Mouse (Mus musculus) brain, embryonic 18.5 days (tissue): ENCODE measurements around the gene Clcc1.

Source experiments
- DNase-seq: peaks from one replicate; pipeline ENCODE4 v3.0.0-alpha.2; 2012; ENCODE audit warnings: low read depth, low spot score

The Clcc1 gene

GRCm38 (mm10) chr3:108701256-108701655, 47.5 kb downstream of the Clcc1 start:
- no peak for DNase-seq

DNA sequence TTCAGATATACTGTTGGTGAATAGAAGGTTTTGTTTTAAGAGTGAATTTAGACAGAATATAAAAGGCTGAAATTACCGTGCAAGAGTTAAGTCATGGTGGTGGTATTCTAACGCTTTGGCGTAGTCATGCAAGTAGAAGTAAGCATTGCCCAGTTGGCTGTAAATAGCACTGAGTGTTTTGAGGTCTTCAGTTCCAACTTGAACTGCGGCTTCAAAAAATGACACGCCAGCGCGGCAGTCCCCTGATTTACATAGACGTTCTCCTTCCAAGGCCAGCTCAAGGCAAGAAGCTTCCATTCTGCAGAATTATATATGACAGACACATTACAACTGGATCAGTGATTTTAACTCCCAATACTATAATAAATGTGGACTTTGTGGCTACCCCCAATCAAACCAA, 49.1 kb downstream of the Clcc1 start:
- no peak for DNase-seq

DNA sequence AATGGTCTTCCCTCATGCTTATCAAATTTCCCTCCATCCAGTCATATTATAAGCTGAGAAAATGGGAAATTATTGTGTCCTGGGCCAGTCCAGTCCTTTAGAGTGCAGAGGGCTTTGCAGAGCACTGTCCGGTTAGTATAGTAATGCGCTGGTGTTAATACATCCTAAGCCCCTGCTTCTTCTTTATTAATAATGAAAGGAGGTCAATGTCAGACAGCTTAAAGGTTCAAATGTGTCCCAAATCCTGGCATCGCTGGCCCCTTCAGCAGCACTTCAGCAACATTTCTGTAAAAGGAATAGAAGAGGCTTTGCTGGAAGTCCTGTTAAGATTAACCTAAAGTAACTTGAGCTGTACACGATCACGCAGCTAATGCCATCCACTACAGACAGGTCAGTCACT, 57.6 kb downstream of the Clcc1 start:
- no peak for DNase-seq

DNA sequence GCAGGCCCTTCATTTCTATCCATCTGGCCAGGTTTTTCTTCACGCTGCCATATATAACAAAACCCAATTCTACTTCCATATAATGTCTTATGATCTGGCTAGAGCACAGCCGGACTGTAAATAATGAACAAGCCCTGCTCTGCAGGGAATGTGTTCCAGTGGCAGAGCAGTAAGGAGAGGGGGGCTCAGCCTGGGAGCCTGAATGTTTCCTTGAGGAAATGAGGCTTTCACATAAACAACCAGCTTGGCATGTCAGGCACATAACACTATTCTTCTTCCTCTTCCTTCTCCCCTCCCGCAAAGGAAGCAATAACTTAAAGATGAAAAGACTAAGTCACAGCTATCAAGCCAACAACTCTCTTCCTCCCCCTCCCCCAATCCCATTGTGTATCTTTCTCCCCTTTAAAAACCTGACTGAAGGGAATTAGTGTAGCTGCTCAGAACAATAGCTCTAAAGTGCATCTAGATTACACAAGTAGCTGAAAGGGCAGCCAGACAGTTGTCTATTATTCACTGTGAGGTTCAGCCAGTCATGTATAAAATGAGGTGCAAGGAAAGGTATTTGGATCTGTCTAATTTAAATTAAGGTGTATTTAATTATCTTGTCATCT, 59.5 kb downstream of the Clcc1 start:
- no peak for DNase-seq

- DNase-seq = no peak
Measured at GRCm38 (mm10) chr3:108714837-108715236, 61.1 kb downstream of the Clcc1 start.

- DNase-seq = no peak
Measured at GRCm38 (mm10) chr3:108717896-108718502, 64.3 kb downstream of the Clcc1 start.

DNA sequence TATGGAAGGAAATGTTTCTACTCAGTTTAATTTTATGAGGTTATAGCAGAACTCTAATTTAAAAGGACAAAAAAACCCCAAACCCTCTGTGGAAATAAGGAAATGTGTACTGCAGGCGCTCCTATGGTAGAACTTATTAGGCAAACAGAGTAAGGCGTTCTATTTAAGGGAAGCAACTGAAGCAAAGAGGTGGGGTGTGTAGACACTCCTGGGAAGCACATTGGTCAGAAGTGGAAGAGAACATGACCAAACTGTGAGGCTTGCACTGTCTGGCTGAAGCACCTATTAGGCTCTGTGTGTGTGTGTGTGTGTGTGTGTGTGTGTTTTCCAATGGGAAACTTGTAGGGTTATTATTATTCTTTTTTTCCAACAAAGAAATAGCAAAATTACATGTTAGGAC, 65.6 kb downstream of the Clcc1 start:
- no peak for DNase-seq

DNA sequence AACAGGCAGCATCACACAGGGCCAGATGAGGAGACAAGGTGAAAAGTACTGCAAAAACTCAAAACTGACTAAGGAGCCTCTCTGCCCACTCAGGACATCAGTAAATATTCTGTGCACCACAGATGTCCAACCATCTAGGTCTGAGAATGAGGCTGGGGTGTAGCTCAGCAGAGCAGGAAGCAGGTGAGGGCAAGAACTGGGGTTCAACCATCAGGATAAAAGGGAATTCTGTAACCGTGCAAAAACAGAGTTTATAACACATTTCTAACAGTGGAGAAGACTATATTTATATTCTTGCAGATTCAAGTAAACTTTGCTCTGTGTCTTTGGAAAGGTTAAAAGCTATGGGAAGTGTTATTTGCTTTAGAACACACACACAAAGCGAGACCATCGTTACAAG, 66.0 kb downstream of the Clcc1 start:
- DNase-seq = no peak

DNA sequence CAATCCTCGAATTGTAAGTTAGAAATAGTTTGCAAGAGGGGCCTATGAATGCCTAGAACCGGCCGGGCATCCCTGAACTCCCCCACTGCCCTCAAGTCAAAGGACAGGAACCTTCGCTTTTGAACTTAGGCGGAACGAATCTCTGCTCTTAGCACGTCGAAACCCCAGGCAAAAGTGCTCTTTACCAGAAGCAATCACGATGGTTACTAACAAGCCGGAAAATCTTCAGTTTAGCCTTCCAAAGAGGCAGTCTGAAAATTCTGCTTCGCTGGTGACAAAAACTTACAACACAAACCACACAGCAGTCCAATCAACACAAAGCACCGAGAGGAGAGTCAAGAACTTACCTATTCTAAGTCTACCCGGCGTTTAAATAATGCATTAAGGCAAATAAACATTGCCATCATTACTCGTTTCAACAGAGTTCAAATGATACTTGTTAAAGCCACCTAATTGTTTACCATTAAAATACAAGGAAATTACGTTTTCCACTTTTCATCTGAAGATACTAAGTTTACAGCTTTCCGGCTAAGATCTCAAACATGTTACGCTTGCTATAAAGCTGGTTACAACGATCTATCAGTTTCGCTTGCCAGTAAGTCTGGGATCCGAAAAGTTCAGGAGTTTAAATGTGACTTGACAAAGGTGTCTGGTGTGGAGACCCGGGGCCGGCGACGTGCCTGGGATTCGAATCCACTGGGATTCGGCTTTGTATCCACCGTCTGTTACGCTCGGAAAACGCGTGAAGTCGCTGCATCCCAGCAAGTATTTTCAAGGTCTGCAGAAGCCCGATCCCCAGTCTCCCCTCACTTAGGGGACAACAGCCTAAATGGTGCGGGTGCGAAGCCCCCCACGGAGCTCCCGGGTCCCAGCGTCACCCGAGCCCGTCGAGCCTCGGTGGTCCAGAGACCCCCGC, 67.6 kb downstream of the Clcc1 start:
- peak; percentile 20 for DNase-seq

DNA sequence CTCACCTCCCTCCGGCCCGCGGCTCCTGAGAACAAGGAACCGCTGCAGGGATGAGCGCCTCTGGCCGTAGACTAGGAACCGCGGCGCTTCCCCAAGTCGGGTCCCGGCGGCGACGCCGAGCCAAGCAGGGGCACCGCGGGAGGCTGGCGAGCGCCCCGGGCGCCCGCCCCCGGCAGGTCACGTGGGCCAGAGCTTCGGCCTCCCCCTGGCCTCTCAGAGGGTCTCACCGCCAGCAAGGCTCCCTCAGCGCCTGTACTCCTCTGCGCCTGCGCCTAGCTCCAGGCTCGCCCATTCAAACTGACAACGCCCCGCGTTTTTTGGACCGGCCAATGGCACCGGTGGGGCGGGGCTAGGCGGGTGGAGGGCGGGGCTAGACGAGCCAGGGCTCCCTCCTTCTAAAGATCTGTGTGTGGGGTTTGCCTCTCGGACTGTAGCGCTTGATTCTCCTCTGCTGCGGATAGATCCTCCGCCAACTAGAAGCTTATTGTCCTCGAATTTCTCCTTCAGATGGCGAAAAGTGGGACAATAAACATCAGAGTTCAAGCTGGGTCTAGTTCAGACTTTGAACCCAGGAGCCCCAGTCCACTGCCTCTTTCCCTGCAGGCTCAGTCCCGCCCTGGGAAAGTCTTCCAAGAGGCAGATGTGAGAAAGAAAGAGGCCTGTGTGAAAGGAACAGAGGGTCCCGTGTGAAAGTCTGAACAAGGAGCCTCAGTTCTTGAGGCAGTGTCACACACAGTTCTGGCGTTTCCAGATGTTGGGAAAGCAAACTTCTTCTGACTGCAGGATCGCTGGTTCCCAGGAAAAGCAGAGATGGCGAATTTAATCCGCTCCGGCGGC, 68.5 kb downstream of the Clcc1 start, which contains the start of gene Gpsm2:
TSS of gene Gpsm2 (minus strand) at position 274 of the 837 bp plus-strand sequence.
- peak; percentile 91 for DNase-seq

DNA sequence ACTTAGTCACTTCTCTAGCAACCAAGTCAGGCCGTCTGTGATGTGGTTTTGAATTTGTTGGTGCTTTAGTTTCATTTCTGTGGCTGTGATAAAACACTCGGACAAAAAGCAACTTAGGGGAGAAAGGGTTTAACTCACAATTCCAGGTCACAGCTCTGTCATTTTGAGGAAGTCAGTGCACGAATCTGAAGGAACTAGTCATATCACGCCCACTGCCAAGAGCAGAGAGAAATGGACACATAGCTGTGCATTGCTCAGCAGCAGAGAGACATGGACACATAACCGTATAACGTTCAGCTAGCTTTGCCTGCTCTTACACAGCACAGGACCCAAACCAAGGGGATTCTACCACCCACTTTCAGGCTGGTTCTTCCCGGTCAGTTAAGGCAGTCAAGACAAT, 72.7 kb downstream of the Clcc1 start:
- no peak for DNase-seq

GRCm38 (mm10) chr3:108727344-108727743, 73.6 kb downstream of the Clcc1 start:
- no peak for DNase-seq

- DNase-seq = no peak
Measured at GRCm38 (mm10) chr3:108727776-108728175, 74.1 kb downstream of the Clcc1 start.
